Mouse (Mus musculus): Measurements from ENCODE around the gene Wdhd1. TPM values are rescaled to one million over a fixed set of nuclear protein-coding genes. Genes with fewer than 3 reads are reported as not detected.

Wdhd1 gene
- total and polyA plus RNA-seq, 2 experiments from 2014 or later: 8.8 to 12.3 TPM

GRCm38 (mm10) chr14:47222631-47223450 is 53.8 kb downstream of the Wdhd1 start:
- H3K9ac ChIP-seq (replicated peaks; ENCODE audit: low read length, poor library complexity, severe bottlenecking): no peak overlapping the region
- no peak for ATAC-seq (ENCODE audit: low FRiP score)
- TF ChIP-seq CTCF (IDR thresholded peaks at IDR 0.05): no peak
- no peaks in the 10 kb centered on the region for H3K9me3 ChIP-seq (ENCODE audit: low read length)
- WGBS: 85% methylated on average over 11 of the region's 11 CpGs
- H3K4me3 ChIP-seq (ENCODE audit: low read depth, low read length): no peak overlapping the region
- H3K4me2 ChIP-seq (ENCODE audit: low read depth, low read length, poor library complexity, severe bottlenecking): no peak overlapping the region
- H3K4me1 ChIP-seq (ENCODE audit: insufficient read depth, low read length): no peaks in the 10 kb centered on the region
- H3K36me3 ChIP-seq (ENCODE audit: insufficient read depth, low read length): no peaks in the 10 kb centered on the region
- DNase-seq (ENCODE audit: low spot score): no peak
- no peak overlapping the region for H3K27ac ChIP-seq (ENCODE audit: low read depth, low read length)
- H3K27me3 ChIP-seq (ENCODE audit: insufficient read depth, low read length): no peaks in the 10 kb centered on the region

GRCm38 (mm10) chr14:47221567-47221966 is 55.1 kb downstream of the Wdhd1 start:
- TF ChIP-seq CTCF (IDR thresholded peaks at IDR 0.05): no peak
- H3K4me1 ChIP-seq (ENCODE audit: insufficient read depth, low read length): no peaks in the 10 kb centered on the region
- DNase-seq (ENCODE audit: low spot score) (no peak), ATAC-seq (ENCODE audit: low FRiP score) (no peak)
- H3K36me3 ChIP-seq (ENCODE audit: insufficient read depth, low read length): no peaks in the 10 kb centered on the region
- H3K4me2 ChIP-seq (ENCODE audit: low read depth, low read length, poor library complexity, severe bottlenecking): no peak overlapping the region
- no peaks in the 10 kb centered on the region for H3K9me3 ChIP-seq (ENCODE audit: low read length)
- H3K27me3 ChIP-seq (ENCODE audit: insufficient read depth, low read length): no peaks in the 10 kb centered on the region
- 85% methylated on average over 11 of the region's 11 CpGs for WGBS
- H3K9ac ChIP-seq (replicated peaks; ENCODE audit: low read length, poor library complexity, severe bottlenecking): no peak overlapping the region
- no peak overlapping the region for H3K4me3 ChIP-seq (ENCODE audit: low read depth, low read length)
- no peak overlapping the region for H3K27ac ChIP-seq (ENCODE audit: low read depth, low read length)

- Histone ChIP-seq H3K4me2 (ENCODE audit: low read depth, low read length, poor library complexity, severe bottlenecking) (no peak overlapping the region), H3K9me3 (ENCODE audit: low read length) (no peaks in the 10 kb centered on the region), H3K4me1 (ENCODE audit: insufficient read depth, low read length) (no peaks in the 10 kb centered on the region), H3K9ac (replicated peaks; ENCODE audit: low read length, poor library complexity, severe bottlenecking) (no peak overlapping the region), H3K36me3 (ENCODE audit: insufficient read depth, low read length) (no peaks in the 10 kb centered on the region), H3K4me3 (ENCODE audit: low read depth, low read length) (no peak overlapping the region), H3K27me3 (ENCODE audit: insufficient read depth, low read length) (no peaks in the 10 kb centered on the region), H3K27ac (ENCODE audit: low read depth, low read length) (no peak overlapping the region)
- ATAC-seq (ENCODE audit: low FRiP score) (no peak), DNase-seq (ENCODE audit: low spot score) (no peak)
- no peak for TF ChIP-seq CTCF (IDR thresholded peaks at IDR 0.05)
- WGBS: 87% methylated on average over 8 of the region's 8 CpGs
These were observed 56.2 kb downstream of the Wdhd1 start for GRCm38 (mm10) chr14:47220231-47221025.

- Histone ChIP-seq H3K36me3 (ENCODE audit: insufficient read depth, low read length) (no peaks in the 10 kb centered on the region), H3K9me3 (ENCODE audit: low read length) (no peaks in the 10 kb centered on the region), H3K27me3 (ENCODE audit: insufficient read depth, low read length) (no peaks in the 10 kb centered on the region), H3K27ac (ENCODE audit: low read depth, low read length) (no peak overlapping the region), H3K9ac (replicated peaks; ENCODE audit: low read length, poor library complexity, severe bottlenecking) (no peak overlapping the region), H3K4me3 (ENCODE audit: low read depth, low read length) (no peak overlapping the region), H3K4me1 (ENCODE audit: insufficient read depth, low read length) (no peaks in the 10 kb centered on the region), H3K4me2 (ENCODE audit: low read depth, low read length, poor library complexity, severe bottlenecking) (no peak overlapping the region)
- WGBS: 85% methylated on average over 9 of the region's 9 CpGs
- no peak for TF ChIP-seq CTCF (IDR thresholded peaks at IDR 0.05)
- no peak for ATAC-seq (ENCODE audit: low FRiP score)
- DNase-seq (ENCODE audit: low spot score): no peak
These were observed 57.7 kb downstream of the Wdhd1 start for GRCm38 (mm10) chr14:47218766-47219606.

GRCm38 (mm10) chr14:47216541-47216940 is 60.1 kb downstream of the Wdhd1 start:
- ATAC-seq (ENCODE audit: low FRiP score) (no peak), DNase-seq (ENCODE audit: low spot score) (no peak)
- H3K4me2 ChIP-seq (ENCODE audit: low read depth, low read length, poor library complexity, severe bottlenecking): no peak overlapping the region
- H3K27ac ChIP-seq (ENCODE audit: low read depth, low read length): no peak overlapping the region
- H3K36me3 ChIP-seq (ENCODE audit: insufficient read depth, low read length): no peaks in the 10 kb centered on the region
- TF ChIP-seq CTCF (IDR thresholded peaks at IDR 0.05): no peak
- H3K27me3 ChIP-seq (ENCODE audit: insufficient read depth, low read length): no peaks in the 10 kb centered on the region
- no peaks in the 10 kb centered on the region for H3K4me1 ChIP-seq (ENCODE audit: insufficient read depth, low read length)
- H3K9ac ChIP-seq (replicated peaks; ENCODE audit: low read length, poor library complexity, severe bottlenecking): no peak overlapping the region
- H3K9me3 ChIP-seq (ENCODE audit: low read length): no peaks in the 10 kb centered on the region
- WGBS: 91% methylated on average over 2 of the region's 2 CpGs
- no peak overlapping the region for H3K4me3 ChIP-seq (ENCODE audit: low read depth, low read length)
